Mouse (Mus musculus) MEL (cell line): ENCODE results near the gene Wdr54. TPM values are rescaled to one million over a fixed set of nuclear protein-coding genes. Genes with fewer than 3 reads are reported as not detected.

Experiments used
- SIN3A ChIP-seq: IDR thresholded peaks from 2 replicates; pipeline ENCODE4 v1.6.1; 2012; ENCODE audit warnings: low read length, improper control_type of control experiment, inconsistent platforms
- ZC3H11A ChIP-seq: IDR thresholded peaks from 2 replicates; pipeline ENCODE4 v1.6.1; 2012; ENCODE audit warnings: low read depth, mild to moderate bottlenecking, inconsistent platforms, low read length, improper control_type of control experiment
- polyA plus RNA-seq, 2 experiments: library from polyadenylated mRNA; stranded (reverse) in 1 of 2; unstranded in 1 of 2; fragments of >175 nt in 1 of 2; fragments of >200 nt in 1 of 2; gene quantifications; 2 replicates each; pipeline versions ENCODE4 v1.2.1 to v1.2.4; 2012; ENCODE audit warnings: low replicate concordance in 2 of 2, low read depth in 1 of 2; ENCODE audit not compliant: insufficient read length in 2 of 2, insufficient read depth in 1 of 2, missing spikeins in 1 of 2
- total RNA-seq: library from RNA; depleted of rRNA; stranded (reverse); fragments of 300-350 nt; gene quantifications from 2 replicates; pipeline ENCODE4 v1.2.3, GENCODE M21; 2012; rRNA removed

Gene Wdr54
- total and polyA plus RNA-seq, 3 experiments: 3.2 to 4.6 TPM; not detected in 1

GRCm38 (mm10) chr6:83101316-83101687 is 54.9 kb downstream of the Wdr54 start, which contains the start of the genes Ccdc142 and Gm42688 (continued):
- peak; percentile 97 for TF ChIP-seq SIN3A
- TF ChIP-seq ZC3H11A: peak; percentile 68

Other genes with a start within 250 kb of the Wdr54 start
- 0.03 and 0.04 TPM in 2 replicates for gene Sema4f, start 216.6 kb downstream of the Wdr54 start, total RNA-seq
- under 1 TPM in 1 of 2 experiments, not detected in 1; 0.01 TPM for gene Sema4f, start 216.6 kb downstream of the Wdr54 start, polyA plus RNA-seq
- gene M1ap, start 209.5 kb downstream of the Wdr54 start, total RNA-seq: 3.9 and 6.2 TPM in 2 replicates
- gene M1ap, start 209.5 kb downstream of the Wdr54 start, polyA plus RNA-seq: 1 to 10 TPM in 1 of 2 experiments, not detected in 1; 6.3 TPM
- 17.9 and 18.7 TPM in 2 replicates for gene Dok1, start 122.9 kb downstream of the Wdr54 start, total RNA-seq
- gene Dok1, start 122.9 kb downstream of the Wdr54 start, polyA plus RNA-seq: 10 to 100 TPM in 1 of 2 experiments, not detected in 1; 22.3 TPM
- gene Loxl3, start 122.2 kb downstream of the Wdr54 start, total RNA-seq: 0.77 and 0.78 TPM in 2 replicates
- 1 to 10 TPM in 1 of 2 experiments, not detected in 1; 1.0 TPM for gene Loxl3, start 122.2 kb downstream of the Wdr54 start, polyA plus RNA-seq
- 206 and 259 TPM in 2 replicates for gene Aup1, start 101.9 kb downstream of the Wdr54 start, total RNA-seq
- gene Aup1, start 101.9 kb downstream of the Wdr54 start, polyA plus RNA-seq: 100 to 1,000 TPM in 1 of 2 experiments, not detected in 1; 500 TPM
- gene Htra2, start 101.1 kb downstream of the Wdr54 start, total RNA-seq: 95.1 and 107 TPM in 2 replicates
- gene Htra2, start 101.1 kb downstream of the Wdr54 start, polyA plus RNA-seq: 100 to 1,000 TPM in 1 of 2 experiments, not detected in 1; 133 TPM
- 1.3 TPM in 2 replicates for gene Dqx1, start 98.6 kb downstream of the Wdr54 start, total RNA-seq
- 1 to 10 TPM in 1 of 2 experiments, not detected in 1; 3.4 TPM for gene Dqx1, start 98.6 kb downstream of the Wdr54 start, polyA plus RNA-seq
- gene Tlx2, start 86.1 kb downstream of the Wdr54 start, total RNA-seq: not detected in 2 replicates
- gene Tlx2, start 86.1 kb downstream of the Wdr54 start, polyA plus RNA-seq: not detected
- gene Pcgf1, start 78.5 kb downstream of the Wdr54 start, total RNA-seq: 18.2 and 19.2 TPM in 2 replicates
- 10 to 100 TPM in 1 of 2 experiments, not detected in 1; 25.2 TPM for gene Pcgf1, start 78.5 kb downstream of the Wdr54 start, polyA plus RNA-seq
- gene Lbx2, start 70.0 kb downstream of the Wdr54 start, total RNA-seq: 0.23 and 0.58 TPM in 2 replicates
- gene Lbx2, start 70.0 kb downstream of the Wdr54 start, polyA plus RNA-seq: under 1 TPM in 1 of 2 experiments, not detected in 1; 0.85 TPM
- gene Ccdc142, start 54.8 kb downstream of the Wdr54 start, total RNA-seq: 3.2 and 5.1 TPM in 2 replicates
- 1 to 10 TPM in 1 of 2 experiments, not detected in 1; 2.2 TPM for gene Ccdc142, start 54.8 kb downstream of the Wdr54 start, polyA plus RNA-seq
- 2.2 and 2.5 TPM in 2 replicates for gene Gm42688, start 54.8 kb downstream of the Wdr54 start, total RNA-seq
- gene Gm42688, start 54.8 kb downstream of the Wdr54 start, polyA plus RNA-seq: 1 to 10 TPM in 1 of 2 experiments, not detected in 1; 4.8 TPM
- 91.3 and 93.7 TPM in 2 replicates for gene Mrpl53, start 47.4 kb downstream of the Wdr54 start, total RNA-seq
- 10 to 100 TPM in 1 of 2 experiments, not detected in 1; 63.8 TPM for gene Mrpl53, start 47.4 kb downstream of the Wdr54 start, polyA plus RNA-seq
- gene Mogs, start 40.9 kb downstream of the Wdr54 start, total RNA-seq: 167 and 209 TPM in 2 replicates
- gene Mogs, start 40.9 kb downstream of the Wdr54 start, polyA plus RNA-seq: 100 to 1,000 TPM in 1 of 2 experiments, not detected in 1; 150 TPM
- gene Wbp1, start 34.8 kb downstream of the Wdr54 start, total RNA-seq: 35.0 and 42.4 TPM in 2 replicates
- gene Wbp1, start 34.8 kb downstream of the Wdr54 start, polyA plus RNA-seq: 10 to 100 TPM in 1 of 2 experiments, not detected in 1; 72.8 TPM
- 25.8 and 30.6 TPM in 2 replicates for gene Ino80b, start 31.0 kb downstream of the Wdr54 start, total RNA-seq
- 10 to 100 TPM in 1 of 2 experiments, not detected in 1; 40.9 TPM for gene Ino80b, start 31.0 kb downstream of the Wdr54 start, polyA plus RNA-seq
- gene Rtkn, start 20.9 kb downstream of the Wdr54 start, total RNA-seq: 5.2 and 5.4 TPM in 2 replicates
- gene Rtkn, start 20.9 kb downstream of the Wdr54 start, polyA plus RNA-seq: 1 to 10 TPM in 1 of 2 experiments, not detected in 1; 8.3 TPM
- 0.15 and 0.23 TPM in 2 replicates for gene 1700003E16Rik, start within 50 bp of the Wdr54 start, total RNA-seq
- gene 1700003E16Rik, start within 50 bp of the Wdr54 start, polyA plus RNA-seq: under 1 TPM in 1 of 2 experiments, not detected in 1; 0.50 TPM
- gene Dctn1, start 9.5 kb upstream of the Wdr54 start, total RNA-seq: 21.9 and 23.3 TPM in 2 replicates
- gene Dctn1, start 9.5 kb upstream of the Wdr54 start, polyA plus RNA-seq: 10 to 100 TPM in 1 of 2 experiments, not detected in 1; 81.9 TPM
- 0.04 and 0.07 TPM in 2 replicates for gene Slc4a5, start 63.4 kb upstream of the Wdr54 start, total RNA-seq
- gene Slc4a5, start 63.4 kb upstream of the Wdr54 start, polyA plus RNA-seq: not detected
- gene Mthfd2, start 169.5 kb upstream of the Wdr54 start, total RNA-seq: 80.5 and 155 TPM in 2 replicates
- 100 to 1,000 TPM; 219 to 558 TPM for gene Mthfd2, start 169.5 kb upstream of the Wdr54 start, polyA plus RNA-seq
- 71.2 and 74.7 TPM in 2 replicates for gene Mob1a, start 169.6 kb upstream of the Wdr54 start, total RNA-seq
- gene Mob1a, start 169.6 kb upstream of the Wdr54 start, polyA plus RNA-seq: 100 to 1,000 TPM in 1 of 2 experiments, 10 to 100 TPM in 1; 57.0 to 120 TPM
- 48.3 and 55.2 TPM in 2 replicates for gene Bola3, start 192.8 kb upstream of the Wdr54 start, total RNA-seq
- gene Bola3, start 192.8 kb upstream of the Wdr54 start, polyA plus RNA-seq: 100 to 1,000 TPM in 1 of 2 experiments, not detected in 1; 211 TPM